Mouse (Mus musculus): ENCODE measurements around the gene Gadl1. TPM values are rescaled to one million over a fixed set of nuclear protein-coding genes. Genes with fewer than 3 reads are reported as not detected.

Gene Gadl1
- polyA plus RNA-seq, 1 experiment: 0.04 TPM

DNA sequence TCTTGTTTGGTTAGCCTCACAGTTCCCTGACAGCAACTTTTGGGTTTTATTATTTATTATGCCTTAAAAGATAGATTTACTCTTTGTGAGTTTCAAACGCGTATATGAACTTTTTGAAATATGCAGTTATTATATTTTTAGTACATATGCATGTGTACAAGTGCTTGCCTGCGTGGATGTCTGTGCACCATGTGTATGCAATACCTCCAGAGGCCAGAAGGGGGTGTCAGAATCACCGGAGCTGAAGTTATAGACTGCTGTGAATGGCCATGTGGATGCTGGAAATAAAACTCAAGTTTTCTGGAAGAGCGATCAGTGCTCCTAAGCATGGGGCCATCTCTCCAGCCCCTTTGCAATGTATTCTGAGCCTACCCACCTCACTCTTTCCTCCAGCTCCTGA lies 28.7 kb downstream of the Gadl1 start:
- TF ChIP-seq CTCF (IDR thresholded peaks at IDR 0.05; ENCODE audit: borderline replicate concordance, extremely low read depth, insufficient read depth, insufficient read length) (peak; percentile 27; the same call in 1 of the 2 replicates), POLR2A (IDR thresholded peaks at IDR 0.05; ENCODE audit: borderline replicate concordance, extremely low read depth, insufficient read depth, insufficient read length, poor library complexity, severe bottlenecking) (no peak)

DNA sequence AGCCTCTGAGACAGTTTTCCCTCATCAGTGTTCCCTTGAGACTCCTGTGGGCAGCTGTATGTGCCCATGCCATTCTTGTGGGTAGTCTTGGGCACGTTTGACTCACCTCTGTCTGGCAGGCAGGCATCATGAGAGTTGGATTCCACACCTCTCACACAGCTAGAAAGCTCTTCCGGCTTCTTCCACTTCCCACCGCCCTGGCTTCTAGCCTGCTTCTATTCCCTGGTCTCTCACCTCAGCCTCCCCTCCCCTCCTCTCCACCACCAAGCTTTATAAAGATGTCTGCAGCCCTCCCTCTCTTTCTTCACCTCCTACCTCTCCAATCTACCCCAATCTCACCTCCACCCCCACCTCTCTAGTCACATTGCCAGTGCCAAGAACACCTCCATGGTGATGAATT lies 30.2 kb downstream of the Gadl1 start:
- DNase-seq (ENCODE audit: low read depth): no peak
- TF ChIP-seq POLR2A (IDR thresholded peaks at IDR 0.05; ENCODE audit: borderline replicate concordance, extremely low read depth, insufficient read depth, insufficient read length, poor library complexity, severe bottlenecking) (no peak), CTCF (IDR thresholded peaks at IDR 0.05; ENCODE audit: borderline replicate concordance, extremely low read depth, insufficient read depth, insufficient read length) (no peak)

More for the DNA sequence above, 28.7 kb downstream of the Gadl1 start:
- no peak for DNase-seq (ENCODE audit: low read depth)

DNA sequence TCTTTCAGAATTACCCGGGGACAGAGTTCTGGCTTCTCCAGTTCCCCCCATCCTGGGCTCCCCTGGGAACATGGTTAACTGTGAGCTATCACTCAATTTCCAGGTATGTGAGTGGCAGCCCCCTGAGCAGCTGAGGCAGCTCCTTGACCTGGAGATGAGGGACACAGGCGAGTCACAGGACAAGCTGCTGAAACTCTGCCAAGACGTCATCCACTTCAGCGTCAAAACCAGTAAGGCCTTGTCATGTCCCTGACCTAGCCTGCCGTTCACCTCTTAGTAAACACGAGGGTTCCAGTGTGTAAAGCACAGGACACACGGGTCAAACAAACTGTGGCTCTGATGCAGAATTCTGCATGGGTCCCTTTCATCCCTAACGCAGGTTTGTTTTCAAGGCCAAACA lies 31.9 kb downstream of the Gadl1 start:
- no peak for DNase-seq (ENCODE audit: low read depth)
- TF ChIP-seq POLR2A (IDR thresholded peaks at IDR 0.05; ENCODE audit: borderline replicate concordance, extremely low read depth, insufficient read depth, insufficient read length, poor library complexity, severe bottlenecking) (no peak), CTCF (IDR thresholded peaks at IDR 0.05; ENCODE audit: borderline replicate concordance, extremely low read depth, insufficient read depth, insufficient read length) (no peak)

DNA sequence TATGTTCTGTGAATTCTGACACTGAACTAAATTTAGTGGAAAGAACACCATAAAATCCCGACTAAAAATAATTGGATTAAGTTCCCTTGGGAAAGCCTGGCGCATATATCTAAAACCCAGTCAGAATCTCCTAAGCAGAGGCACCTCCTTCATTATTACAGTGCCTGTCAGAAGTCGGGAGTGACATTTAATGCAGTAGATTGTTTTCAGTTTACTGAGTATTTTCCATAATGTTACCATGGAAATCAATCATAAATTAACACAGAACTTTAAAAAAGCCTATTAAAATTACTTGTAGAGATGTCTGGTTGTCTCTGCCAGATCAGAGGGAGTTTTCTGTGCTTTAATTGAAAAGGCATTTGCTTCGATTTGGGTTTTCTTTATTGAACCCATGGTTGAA lies 33.2 kb downstream of the Gadl1 start:
- peak; percentile 66 for DNase-seq (ENCODE audit: low read depth)
- TF ChIP-seq CTCF (IDR thresholded peaks at IDR 0.05; ENCODE audit: borderline replicate concordance, extremely low read depth, insufficient read depth, insufficient read length) (no peak), POLR2A (IDR thresholded peaks at IDR 0.05; ENCODE audit: borderline replicate concordance, extremely low read depth, insufficient read depth, insufficient read length, poor library complexity, severe bottlenecking) (no peak)

DNA sequence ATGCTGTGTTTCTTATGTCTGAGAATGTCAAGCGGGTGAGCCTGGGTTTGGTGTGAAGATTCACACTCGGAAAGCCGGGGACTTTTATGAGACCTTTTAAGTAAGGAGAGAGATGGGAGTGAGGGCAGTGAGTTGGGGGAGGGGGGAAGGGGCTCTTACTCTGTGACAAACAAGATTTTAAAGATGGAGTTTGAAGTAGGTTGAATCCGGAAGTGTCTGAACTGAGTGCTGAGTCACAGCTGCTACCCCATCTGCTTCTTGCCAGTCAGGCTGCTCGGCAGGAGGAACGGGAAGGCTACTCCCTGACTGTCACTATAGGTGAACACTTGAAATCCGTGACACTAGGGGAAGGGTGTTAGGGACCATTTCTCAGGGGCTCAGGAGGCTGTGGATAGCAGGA lies 33.7 kb downstream of the Gadl1 start:
- peak; percentile 81 for DNase-seq (ENCODE audit: low read depth)
- TF ChIP-seq POLR2A (IDR thresholded peaks at IDR 0.05; ENCODE audit: borderline replicate concordance, extremely low read depth, insufficient read depth, insufficient read length, poor library complexity, severe bottlenecking) (no peak), CTCF (IDR thresholded peaks at IDR 0.05; ENCODE audit: borderline replicate concordance, extremely low read depth, insufficient read depth, insufficient read length) (no peak)

DNA sequence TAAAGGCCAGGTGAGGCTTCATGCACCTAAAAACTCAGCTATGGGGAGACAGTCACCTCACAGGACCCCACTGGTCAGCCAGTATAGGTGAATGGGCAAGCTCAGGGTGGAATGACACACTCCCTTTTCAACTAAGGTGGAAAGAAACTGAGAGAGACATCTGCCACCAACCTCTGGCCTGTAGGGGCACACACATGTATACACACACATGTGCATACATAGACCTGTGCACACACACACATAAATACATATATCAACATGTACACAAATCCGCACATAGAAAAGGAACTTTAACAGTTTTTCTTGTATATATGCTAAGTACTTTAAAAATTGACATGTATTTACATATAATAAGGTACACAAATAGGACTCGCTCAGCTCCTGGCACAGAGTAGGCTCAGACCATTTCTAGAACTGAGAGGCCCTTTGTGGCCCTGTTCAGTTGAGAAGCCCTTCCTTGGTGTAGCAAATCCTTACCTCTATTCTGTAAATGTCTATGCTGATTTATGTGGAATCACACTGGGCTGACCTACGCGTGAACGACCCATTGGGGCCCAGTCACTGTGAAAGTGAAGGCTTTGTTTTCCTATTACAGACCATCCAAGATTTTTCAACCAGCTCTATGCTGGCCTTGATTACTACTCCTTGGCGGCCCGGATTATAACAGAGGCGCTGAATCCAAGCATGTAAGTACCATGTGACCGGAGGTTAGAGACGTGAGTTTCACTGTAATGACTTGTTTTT lies 34.5 kb downstream of the Gadl1 start:
- DNase-seq (ENCODE audit: low read depth): peak; percentile 46
- no peak for TF ChIP-seq POLR2A (IDR thresholded peaks at IDR 0.05; ENCODE audit: borderline replicate concordance, extremely low read depth, insufficient read depth, insufficient read length, poor library complexity, severe bottlenecking)
- no peak for TF ChIP-seq CTCF (IDR thresholded peaks at IDR 0.05; ENCODE audit: borderline replicate concordance, extremely low read depth, insufficient read depth, insufficient read length)

DNA sequence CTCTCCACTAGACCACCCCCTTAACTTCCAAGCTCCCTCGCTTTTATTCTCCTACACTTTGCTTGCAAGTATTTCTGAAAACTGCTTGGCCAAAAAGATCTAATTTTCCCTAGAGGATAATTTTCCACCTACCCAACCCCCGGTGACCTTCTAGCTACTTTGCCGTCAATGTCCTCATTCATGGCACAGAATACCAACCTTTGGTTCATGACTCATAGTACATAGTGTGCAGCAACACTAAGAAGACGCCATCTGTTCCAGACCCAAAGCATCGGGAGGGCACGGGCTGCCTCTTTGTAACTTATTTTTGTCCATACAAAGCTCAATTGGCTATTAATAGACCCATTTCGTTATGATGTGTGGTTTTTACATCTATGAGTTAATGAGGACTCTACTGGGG lies 55.8 kb downstream of the Gadl1 start:
- no peak for DNase-seq (ENCODE audit: low read depth)
- TF ChIP-seq CTCF (IDR thresholded peaks at IDR 0.05; ENCODE audit: borderline replicate concordance, extremely low read depth, insufficient read depth, insufficient read length) (no peak), POLR2A (IDR thresholded peaks at IDR 0.05; ENCODE audit: borderline replicate concordance, extremely low read depth, insufficient read depth, insufficient read length, poor library complexity, severe bottlenecking) (no peak)

DNA sequence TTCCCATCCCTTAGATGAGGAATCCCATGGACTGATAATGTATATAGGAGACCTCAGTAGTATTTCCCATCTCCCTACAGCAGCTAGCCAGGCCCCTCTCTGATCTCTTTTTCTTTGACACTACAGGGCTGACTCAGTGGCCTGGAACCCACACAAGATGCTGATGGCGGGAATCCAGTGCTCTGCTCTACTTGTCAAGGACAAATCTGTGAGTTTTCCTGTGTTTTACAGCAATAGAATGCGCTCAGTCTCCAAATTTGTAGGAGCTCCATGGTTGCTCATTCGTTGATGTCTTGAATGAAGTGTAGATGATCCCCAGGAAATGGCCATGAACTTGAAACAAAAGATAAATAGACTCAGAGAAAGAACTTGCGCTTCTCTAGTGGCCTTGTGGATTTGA lies 56.9 kb downstream of the Gadl1 start:
- TF ChIP-seq CTCF (IDR thresholded peaks at IDR 0.05; ENCODE audit: borderline replicate concordance, extremely low read depth, insufficient read depth, insufficient read length) (no peak), POLR2A (IDR thresholded peaks at IDR 0.05; ENCODE audit: borderline replicate concordance, extremely low read depth, insufficient read depth, insufficient read length, poor library complexity, severe bottlenecking) (no peak)
- no peak for DNase-seq (ENCODE audit: low read depth)

DNA sequence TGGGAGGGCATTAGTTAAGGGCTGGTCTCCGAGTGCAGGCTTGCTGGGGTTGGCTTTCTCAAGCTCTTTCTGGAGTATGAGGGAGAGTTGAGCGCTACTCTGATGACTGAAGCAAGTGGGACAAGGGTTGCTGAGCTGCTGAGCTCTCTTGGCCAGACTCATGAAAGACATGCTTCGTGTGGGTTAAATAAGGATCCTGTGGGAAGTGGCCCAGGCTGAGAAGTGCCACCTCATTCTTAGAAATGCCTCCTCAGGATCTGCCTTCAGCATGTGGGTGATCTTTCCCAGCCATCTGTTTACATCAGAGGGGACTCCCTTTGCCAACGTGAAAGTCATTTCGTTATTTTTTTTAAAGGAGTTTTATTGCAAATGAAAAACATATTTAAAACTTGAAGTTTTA lies 57.5 kb downstream of the Gadl1 start:
- no peak for DNase-seq (ENCODE audit: low read depth)

DNA sequence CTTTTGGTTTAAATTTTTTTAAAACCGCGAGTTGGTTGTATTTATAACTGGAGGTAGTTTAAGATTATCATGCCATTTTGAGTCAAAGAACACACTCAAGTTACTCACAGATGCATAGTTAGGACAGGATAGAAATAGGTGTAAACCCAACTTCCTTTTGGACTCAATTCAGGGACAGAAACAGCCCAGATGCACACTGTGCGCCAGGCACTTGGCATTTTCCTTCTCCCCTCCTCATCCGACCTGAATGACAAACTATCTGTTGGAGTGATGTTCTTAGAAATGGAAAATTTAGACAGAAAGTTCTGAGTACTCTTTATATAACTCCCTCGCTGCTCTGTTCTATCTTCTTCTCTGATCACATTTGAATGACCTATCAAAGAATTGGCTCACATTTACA lies 58.4 kb downstream of the Gadl1 start:
- no peak for TF ChIP-seq POLR2A (IDR thresholded peaks at IDR 0.05; ENCODE audit: borderline replicate concordance, extremely low read depth, insufficient read depth, insufficient read length, poor library complexity, severe bottlenecking)
- TF ChIP-seq CTCF (IDR thresholded peaks at IDR 0.05; ENCODE audit: borderline replicate concordance, extremely low read depth, insufficient read depth, insufficient read length): no peak
- DNase-seq (ENCODE audit: low read depth): no peak

More for the DNA sequence above, 57.5 kb downstream of the Gadl1 start:
- TF ChIP-seq CTCF (IDR thresholded peaks at IDR 0.05; ENCODE audit: borderline replicate concordance, extremely low read depth, insufficient read depth, insufficient read length) (no peak), POLR2A (IDR thresholded peaks at IDR 0.05; ENCODE audit: borderline replicate concordance, extremely low read depth, insufficient read depth, insufficient read length, poor library complexity, severe bottlenecking) (no peak)

DNA sequence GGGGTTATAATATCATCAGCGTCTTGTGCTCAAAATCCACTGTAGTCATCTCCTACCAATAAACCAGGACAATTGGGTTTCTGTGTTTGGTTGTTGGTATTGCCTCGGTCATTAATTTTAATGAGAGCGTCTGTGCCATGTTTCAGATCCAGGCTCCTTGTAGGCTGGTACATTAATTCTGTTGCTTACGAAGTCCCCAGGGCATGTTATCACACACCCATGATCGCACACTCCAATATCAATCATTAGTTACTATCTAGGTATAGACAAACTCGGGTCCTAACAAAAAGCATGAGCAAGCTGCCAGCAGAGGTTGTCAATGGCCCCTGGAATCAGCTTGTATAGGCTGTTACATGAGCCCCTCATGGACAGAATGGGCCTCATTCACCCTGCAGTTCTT lies 67.6 kb downstream of the Gadl1 start:
- no peak for TF ChIP-seq POLR2A (IDR thresholded peaks at IDR 0.05; ENCODE audit: borderline replicate concordance, extremely low read depth, insufficient read depth, insufficient read length, poor library complexity, severe bottlenecking)
- no peak for TF ChIP-seq CTCF (IDR thresholded peaks at IDR 0.05; ENCODE audit: borderline replicate concordance, extremely low read depth, insufficient read depth, insufficient read length)
- peak; percentile 75 for DNase-seq (ENCODE audit: low read depth)

DNA sequence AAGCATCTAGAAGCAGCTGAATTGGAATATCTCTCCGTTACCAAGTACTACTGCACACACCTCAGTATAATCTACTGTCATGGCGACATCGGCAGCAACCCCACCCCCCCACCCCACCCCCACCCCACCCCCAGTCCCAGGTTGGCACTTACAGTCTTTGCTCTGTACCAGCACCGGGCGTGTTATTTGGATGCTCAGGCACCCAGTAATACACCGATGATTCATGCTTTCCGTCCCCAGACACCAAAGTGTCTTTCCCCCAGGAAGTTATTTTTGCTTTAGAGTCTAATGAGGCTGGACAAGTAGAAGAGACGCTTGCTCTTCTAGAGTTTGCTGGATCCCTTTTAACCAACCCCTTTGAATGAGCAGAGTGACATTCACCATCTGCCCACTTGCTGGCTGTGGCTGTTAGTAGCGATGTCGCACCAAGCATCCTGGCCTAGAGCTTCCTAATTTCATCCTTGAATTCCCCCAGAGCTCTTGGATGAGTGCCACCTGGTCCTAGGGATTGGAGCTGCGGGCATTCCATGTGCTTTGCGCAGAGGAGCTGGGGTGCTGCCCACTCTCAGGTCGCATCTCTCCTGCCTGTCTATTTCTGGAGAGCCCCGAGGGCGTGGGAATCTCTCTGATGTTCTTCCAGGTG lies 68.5 kb downstream of the Gadl1 start:
- no peak for TF ChIP-seq CTCF (IDR thresholded peaks at IDR 0.05; ENCODE audit: borderline replicate concordance, extremely low read depth, insufficient read depth, insufficient read length)
- TF ChIP-seq POLR2A (IDR thresholded peaks at IDR 0.05; ENCODE audit: borderline replicate concordance, extremely low read depth, insufficient read depth, insufficient read length, poor library complexity, severe bottlenecking): no peak
- DNase-seq (ENCODE audit: low read depth): peak; percentile 86

Measured in brain, embryonic 14.5 days (tissue).